In genomic region chr5:116950280-116950881, GRCm38 (mm10) we compare ENCODE assay signal across 26 mouse cellular contexts.
DNase-seq lines count a peak whose midpoint lies in the region; ATAC-seq and TF ChIP-seq lines count a peak whose summit lies in the region.
"Had no signal": no experiment of that assay in that cellular context is flagged by ENCODE, and none has a peak within 500 bp of the region (broad histone marks: within the 10 kb centered on the region; RNA-seq: fewer than 3 reads in every experiment).

No protein-coding gene starts in this region.

- no peak overlapping the region for H3K4me2 ChIP-seq in kidney, postnatal 0 days (ENCODE audit: low read length)
- H3K4me2 ChIP-seq: embryonic facial prominence, embryonic 12.5 days; embryonic facial prominence, embryonic 15.5 days; hindbrain, embryonic 14.5 days had no signal

- 3% methylated on average over 4 of the region's 4 CpGs for WGBS in heart, embryonic 10.5 days
- 10% methylated on average over 4 of the region's 4 CpGs for WGBS in kidney, postnatal 0 days
- WGBS in kidney, adult 2 months: 15% methylated on average over 4 of the region's 4 CpGs

- H3K4me1 ChIP-seq in heart, embryonic 10.5 days: no peaks in the 10 kb centered on the region
- H3K4me1 ChIP-seq in kidney, postnatal 0 days (replicated peaks; ENCODE audit: insufficient read depth, low read length): no peaks in the 10 kb centered on the region
- H3K4me1 ChIP-seq in kidney, adult 2 months (ENCODE audit: control insufficient read depth, insufficient read depth, low read length): no peaks in the 10 kb centered on the region
- H3K4me1 ChIP-seq: embryonic facial prominence, embryonic 12.5 days; embryonic facial prominence, embryonic 15.5 days had no signal

- TF ChIP-seq POLR2A in kidney, adult 2 months (IDR thresholded peaks at IDR 0.05; ENCODE audit: low read depth, low read length): no peak

- no peaks in the 10 kb centered on the region for H3K36me3 ChIP-seq in heart, embryonic 10.5 days
- H3K36me3 ChIP-seq in kidney, postnatal 0 days (ENCODE audit: insufficient read depth, low read length): no peaks in the 10 kb centered on the region
- no peaks in the 10 kb centered on the region for H3K36me3 ChIP-seq in kidney, adult 2 months (ENCODE audit: control insufficient read depth, insufficient read depth, low read length)
- H3K36me3 ChIP-seq: embryonic facial prominence, embryonic 12.5 days; embryonic facial prominence, embryonic 15.5 days had no signal

- H3K4me3 ChIP-seq in heart, embryonic 10.5 days: no peak overlapping the region
- no peak overlapping the region for H3K4me3 ChIP-seq in kidney, postnatal 0 days (replicated peaks; ENCODE audit: low read depth, low read length)
- no peak overlapping the region for H3K4me3 ChIP-seq in kidney, adult 2 months (ENCODE audit: insufficient read depth, low read depth, low read length)
- H3K4me3 ChIP-seq: embryonic facial prominence, embryonic 12.5 days; embryonic facial prominence, embryonic 15.5 days; gastrocnemius, adult 2 months had no signal

- no peaks in the 10 kb centered on the region for H3K9me3 ChIP-seq in heart, embryonic 10.5 days
- H3K9me3 ChIP-seq in kidney, postnatal 0 days (replicated peaks; ENCODE audit: low read length): no peaks in the 10 kb centered on the region
- H3K9me3 ChIP-seq: embryonic facial prominence, embryonic 12.5 days; embryonic facial prominence, embryonic 15.5 days had no signal

- H3K9ac ChIP-seq in kidney, postnatal 0 days (ENCODE audit: low read depth, low read length): no peak overlapping the region
- H3K9ac ChIP-seq: embryonic facial prominence, embryonic 12.5 days; embryonic facial prominence, embryonic 15.5 days; hindbrain, embryonic 14.5 days had no signal

- H3K27ac ChIP-seq in heart, embryonic 10.5 days: no peak overlapping the region
- no peak overlapping the region for H3K27ac ChIP-seq in kidney, postnatal 0 days
- no peak overlapping the region for H3K27ac ChIP-seq in kidney, adult 2 months (ENCODE audit: insufficient read depth, low read depth, low read length)
- H3K27ac ChIP-seq: embryonic facial prominence, embryonic 12.5 days; embryonic facial prominence, embryonic 15.5 days; gastrocnemius, adult 2 months; hindbrain, embryonic 14.5 days; hindbrain, postnatal 0 days had no signal

- H3K27me3 ChIP-seq in heart, embryonic 10.5 days (ENCODE audit: insufficient read depth, poor library complexity, severe bottlenecking): no peaks in the 10 kb centered on the region
- H3K27me3 ChIP-seq in kidney, postnatal 0 days (ENCODE audit: insufficient read depth, low read length): no peaks in the 10 kb centered on the region
- no peaks in the 10 kb centered on the region for H3K27me3 ChIP-seq in kidney, adult 2 months (replicated peaks; ENCODE audit: control insufficient read depth, insufficient read depth, low read length)
- H3K27me3 ChIP-seq: embryonic facial prominence, embryonic 12.5 days; embryonic facial prominence, embryonic 15.5 days had no signal

- TF ChIP-seq CTCF in kidney, postnatal 0 days (IDR thresholded peaks at IDR 0.05; ENCODE audit: low read depth): no peak
- TF ChIP-seq CTCF in kidney, adult 2 months (conservative IDR thresholded peaks at IDR 0.05; ENCODE audit: insufficient read depth, insufficient read length, low read depth, low read length): no peak

- ATAC-seq in kidney, postnatal 0 days (replicated peaks; ENCODE audit: low FRiP score, low read depth): peak; percentile 49; the same call in 1 of the 2 replicates
- ATAC-seq: CD4-positive, CD25-positive, alpha-beta regulatory T cell, adult 4 months; forebrain, embryonic 16.5 days; hindbrain, postnatal 0 days; inflammation-experienced regulatory T-cells, adult 6 months; intestine, embryonic 16.5 days had no signal

- peak; percentile 9 for DNase-seq in heart, embryonic 10.5 days (ENCODE audit: low spot score)
- no peak for DNase-seq in heart, adult 8-10 months (ENCODE audit: low spot score)
- DNase-seq in kidney, postnatal 0 days (ENCODE audit: low spot score): no peak
- DNase-seq in kidney, adult 2 months: no peak
- DNase-seq in ES-CJ7 (ENCODE audit: low read depth, low spot score) (peak; percentile 75), R1 (ENCODE audit: low read depth, low spot score) (peak; percentile 64)
- no peak for DNase-seq in layer of hippocampus, postnatal 14 days (ENCODE audit: low spot score in 2 of 2)
- DNase-seq in retina, postnatal 1 day: no peak
- DNase-seq: adrenal gland, adult 2 months; adrenal gland, postnatal 14 days; cerebellum, adult 11 months; cerebellum, adult 2 months; cerebellum, adult 9-11 months; cerebellum, postnatal 25 days; gastrocnemius, adult 2 months; gastrocnemius, postnatal 14 days; heart, adult 18-20 months; heart, postnatal 4 days had no signal

Comparison
In these comparisons a context has a peak if more than half of its experiments do, and no peak if none do; other contexts are left out.
1. DNase-seq: peak in heart, embryonic 10.5 days (single experiment), ES-CJ7 (single experiment) and R1 (single experiment); none in heart, adult 8-10 months (single experiment), kidney, postnatal 0 days (single experiment), kidney, adult 2 months (single experiment), layer of hippocampus, postnatal 14 days (0 of 2) and retina, postnatal 1 day (single experiment).